Mouse (Mus musculus) neural tube, embryonic 11.5 days (tissue): ENCODE results near the gene Engase. TPM values are rescaled to one million over a fixed set of nuclear protein-coding genes. Genes with fewer than 3 reads are reported as not detected.
A peak's percentile ranks its signal among the peaks of the same experiment; 100 is the strongest.

Source experiments
- ATAC-seq: fragments of 200-750 bp; cut with Nextera tagmentation; 2 replicates; pipeline ENCODE4 v1.8.0; 2017; ENCODE audit warnings: moderate number of reproducible peaks, mild to moderate bottlenecking, moderate TSS enrichment, moderate library complexity; ENCODE audit not compliant: insufficient read depth, low FRiP score, low TSS enrichment
- DNase-seq: peaks from one replicate; pipeline ENCODE4 v3.0.0-alpha.2; 2015; ENCODE audit warnings: low spot score
- H3K27ac ChIP-seq: fragments of 300-500 bp; sonication (generic); 2 replicates; pipeline ENCODE4 v1.5.1; 2014; ENCODE audit warnings: low read depth, mild to moderate bottlenecking, low read length
- H3K27me3 ChIP-seq: fragments of 300-500 bp; sonication (generic); 2 replicates; pipeline ENCODE4 v1.6.1; 2014; ENCODE audit warnings: mild to moderate bottlenecking, low read length, mixed read lengths; ENCODE audit not compliant: control insufficient read depth, insufficient read depth
- H3K36me3 ChIP-seq: fragments of 300-500 bp; sonication (generic); 2 replicates; pipeline ENCODE4 v1.6.1; 2014; ENCODE audit warnings: mild to moderate bottlenecking, low read length, moderate library complexity, mixed read lengths; ENCODE audit not compliant: control insufficient read depth, insufficient read depth
- H3K4me1 ChIP-seq: fragments of 300-500 bp; sonication (generic); 2 replicates; pipeline ENCODE4 v1.6.1; 2014; ENCODE audit warnings: low read length, mixed read lengths; ENCODE audit not compliant: control insufficient read depth, insufficient read depth
- H3K4me2 ChIP-seq: fragments of 300-500 bp; sonication (generic); 2 replicates; pipeline ENCODE4 v1.6.1; 2014; ENCODE audit warnings: low read depth, mild to moderate bottlenecking, moderate library complexity
- H3K4me3 ChIP-seq: fragments of 300-500 bp; sonication (generic); 2 replicates; pipeline ENCODE4 v1.5.1; 2014; ENCODE audit warnings: low read depth, low read length
- H3K9ac ChIP-seq: fragments of 300-500 bp; sonication (generic); 2 replicates; pipeline ENCODE4 v1.6.1; 2014; ENCODE audit warnings: mild to moderate bottlenecking, low read length
- H3K9me3 ChIP-seq: fragments of 300-500 bp; sonication (generic); 2 replicates; pipeline ENCODE4 v1.6.1; 2016; ENCODE audit warnings: low read length; ENCODE audit not compliant: control insufficient read depth
- WGBS: fragments of 180-500 bp; shearing (Covaris S2); extraction: QIAGEN DNeasy Blood & Tissue Kit; methylation state at CpG from one replicate; pipeline ENCODE4 v1.1.7; 2014; 5-methylcytosine and 5-hydroxymethylcytosine counted together
- polyA plus RNA-seq: library from polyadenylated mRNA; unstranded; fragments of >200 nt; fragmentation: Nextera tagmentation; extraction: Ambion mirVana; gene quantifications from 2 replicates; pipeline ENCODE4 v1.2.1, GENCODE M21; 2014

The Engase gene
- 6.9 and 7.0 TPM in 2 replicates for polyA plus RNA-seq

DNA sequence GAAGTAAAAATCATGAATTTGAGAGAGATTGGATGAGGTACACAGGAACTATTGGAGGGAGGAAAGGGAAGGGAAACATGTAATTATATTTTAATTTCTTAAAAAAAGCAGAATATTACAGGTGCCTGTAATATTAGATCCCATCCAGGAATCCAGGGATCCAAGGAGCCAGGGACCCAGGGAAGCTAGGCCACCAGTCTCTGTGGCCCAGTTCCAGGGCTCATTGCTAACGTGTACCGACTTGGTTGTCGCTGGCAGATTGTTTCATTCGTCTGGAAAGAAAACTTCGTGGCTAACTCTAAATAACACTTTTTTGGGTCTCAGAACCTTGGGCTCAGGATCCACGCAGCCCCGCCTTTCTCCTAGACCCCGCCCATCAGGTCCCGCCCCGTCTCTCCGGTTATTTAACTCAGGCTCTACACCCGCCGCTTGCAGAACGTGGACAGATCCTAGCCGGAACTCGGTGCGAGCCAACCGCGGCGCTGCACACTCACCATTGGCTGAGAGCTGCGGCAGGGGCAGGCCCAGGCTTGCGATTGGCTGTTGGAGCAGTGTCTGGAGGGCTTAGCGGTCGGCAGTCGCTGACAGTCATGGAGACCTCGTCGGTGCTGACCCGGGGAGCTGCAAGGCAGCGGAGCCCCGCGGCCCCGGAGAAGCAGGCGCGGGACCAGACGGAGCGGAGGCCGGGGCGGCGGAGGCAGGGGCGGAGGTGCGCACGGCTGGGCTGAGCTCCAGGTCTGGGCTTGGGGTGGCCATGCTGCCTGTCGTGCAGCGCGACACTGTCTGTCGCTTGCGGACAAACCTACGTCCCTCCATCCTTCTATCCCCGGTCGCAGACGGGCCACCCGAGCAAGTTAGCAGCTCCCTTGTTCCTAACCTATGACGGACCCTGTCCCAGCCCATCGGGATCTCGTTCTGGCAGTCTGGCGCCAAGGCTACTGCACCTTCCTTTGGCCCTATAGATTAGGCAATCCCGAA lies at the start of gene Engase:
TSS of gene Engase (plus strand) at position 434 of the 978 bp plus-strand sequence.
- Histone ChIP-seq H3K27ac (no peak within 1 kb of the TSS), H3K36me3 (no peaks in the 10 kb centered on the region), H3K4me3 (peak within 1 kb of the TSS; percentile 66), H3K4me1 (0 out of 2 replicates have a peak, but pooled peaks cover 3% of the 10 kb centered on the region), H3K27me3 (no peaks in the 10 kb centered on the region), H3K4me2 (peak within 1 kb of the TSS; percentile 87), H3K9ac (peak within 1 kb of the TSS; percentile 66), H3K9me3 (no peaks in the 10 kb centered on the region)
- peak; percentile 95 for DNase-seq
- WGBS: under 1% methylated on average over 56 of the region's 57 CpGs
- peak; percentile 99 for ATAC-seq

- Histone ChIP-seq H3K4me2 (no peak overlapping the region), H3K36me3 (no peaks in the 10 kb centered on the region), H3K27me3 (no peaks in the 10 kb centered on the region), H3K4me1 (peaks cover 22% of the 10 kb centered on the region), H3K9ac (no peak overlapping the region), H3K27ac (no peak overlapping the region), H3K9me3 (no peaks in the 10 kb centered on the region), H3K4me3 (no peak overlapping the region)
- ATAC-seq: no peak
- no peak for DNase-seq
- WGBS: 60% methylated on average over 3 of the region's 3 CpGs
Observed at GRCm38 (mm10) chr11:118427266-118427779, 49.3 kb upstream of the Engase start.

DNA sequence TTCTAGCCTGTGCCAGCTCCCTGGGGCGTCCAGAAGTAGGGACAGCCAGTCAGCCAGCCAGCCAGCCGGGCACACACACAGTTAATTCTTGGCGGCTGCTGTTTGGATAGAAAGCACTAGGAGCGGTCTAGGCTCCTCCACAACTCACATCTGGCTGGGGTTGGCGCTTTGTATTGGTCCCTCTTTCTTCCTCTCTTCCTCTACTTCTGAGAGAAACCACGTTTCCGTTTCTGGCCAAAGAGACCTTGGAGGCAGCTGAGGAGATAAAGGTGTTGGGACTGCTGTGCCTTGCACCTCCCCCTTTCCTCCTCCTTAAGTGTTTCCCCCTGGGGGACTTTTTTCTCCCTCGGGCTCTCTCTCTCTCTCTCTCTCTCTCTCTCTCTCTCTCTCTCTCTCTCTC lies 48.6 kb upstream of the Engase start, which contains the start of gene C1qtnf1:
TSS of gene C1qtnf1 (plus strand) at position 218 of the 400 bp plus-strand sequence.
- Histone ChIP-seq H3K27me3 (no peaks in the 10 kb centered on the region), H3K27ac (no peak within 1 kb of the TSS), H3K9ac (peak within 1 kb of the TSS; percentile 18), H3K9me3 (no peaks in the 10 kb centered on the region), H3K4me2 (peak within 1 kb of the TSS; percentile 29), H3K36me3 (no peaks in the 10 kb centered on the region), H3K4me1 (peaks cover 22% of the 10 kb centered on the region), H3K4me3 (no peak within 1 kb of the TSS)
- ATAC-seq: no peak
- 4% methylated on average over 8 of the region's 8 CpGs for WGBS
- DNase-seq: no peak

- WGBS: 7% methylated on average over 11 of the region's 11 CpGs
Observed at GRCm38 (mm10) chr11:118428460-118428868, 48.2 kb upstream of the Engase start.

GRCm38 (mm10) chr11:118428944-118429709 lies 47.5 kb upstream of the Engase start:
- H3K4me3 ChIP-seq: no peak overlapping the region
- H3K9ac ChIP-seq: peak overlapping the region; percentile 18
- WGBS: 62% methylated on average over 8 of the region's 8 CpGs

More at GRCm38 (mm10) chr11:118428460-118428868, 48.2 kb upstream of the Engase start:
- H3K4me1 ChIP-seq: peaks cover 20% of the 10 kb centered on the region
- H3K9me3 ChIP-seq: no peaks in the 10 kb centered on the region
- H3K4me3 ChIP-seq: no peak overlapping the region
- no peak overlapping the region for H3K27ac ChIP-seq
- ATAC-seq: no peak
- H3K27me3 ChIP-seq: no peaks in the 10 kb centered on the region
- no peak for DNase-seq
- no peaks in the 10 kb centered on the region for H3K36me3 ChIP-seq
- no peak overlapping the region; the same call in 1 of the 2 replicates for H3K9ac ChIP-seq
- H3K4me2 ChIP-seq: peak overlapping the region; percentile 29

DNA sequence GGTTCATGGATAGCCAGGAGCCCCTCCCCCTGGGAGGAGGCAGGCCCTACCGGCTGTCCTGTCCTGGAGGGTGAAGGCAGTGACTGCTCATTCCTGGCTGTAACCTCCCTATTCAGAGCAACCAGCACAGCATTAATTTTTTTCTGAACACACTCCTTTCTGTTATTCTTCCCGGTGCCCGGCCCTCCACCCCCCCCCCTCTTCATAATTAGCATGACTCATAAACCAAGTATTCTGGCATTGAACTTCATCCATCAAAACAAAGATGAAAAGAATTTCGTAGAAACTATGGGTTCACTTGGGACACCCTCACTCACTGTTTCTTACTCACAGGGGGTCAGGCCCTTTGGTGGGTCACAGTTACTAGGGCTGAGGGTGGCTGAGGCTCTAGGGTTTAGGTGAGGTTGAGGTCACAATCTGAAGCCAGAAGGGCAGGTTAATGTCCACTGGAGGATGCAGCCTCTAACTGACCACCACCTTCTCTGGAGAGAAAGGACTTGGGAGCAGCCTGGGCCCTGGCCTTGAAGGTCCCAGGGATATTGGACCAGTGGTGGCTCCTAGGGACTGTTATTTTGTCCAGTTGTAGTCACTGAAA lies 46.2 kb upstream of the Engase start:
- Histone ChIP-seq H3K27ac (no peak overlapping the region), H3K4me2 (no peak overlapping the region), H3K27me3 (no peaks in the 10 kb centered on the region), H3K36me3 (no peaks in the 10 kb centered on the region), H3K4me1 (peaks cover 16% of the 10 kb centered on the region), H3K9me3 (no peaks in the 10 kb centered on the region), H3K4me3 (no peak overlapping the region), H3K9ac (no peak overlapping the region)
- WGBS: 65% methylated on average over 4 of the region's 4 CpGs
- no peak for ATAC-seq
- no peak for DNase-seq

More at GRCm38 (mm10) chr11:118428944-118429709, 47.5 kb upstream of the Engase start:
- no peak overlapping the region for H3K27ac ChIP-seq
- peaks cover 16% of the 10 kb centered on the region for H3K4me1 ChIP-seq
- no peaks in the 10 kb centered on the region for H3K36me3 ChIP-seq
- no peaks in the 10 kb centered on the region for H3K9me3 ChIP-seq
- peak overlapping the region; percentile 29; the same call in 1 of the 2 replicates for H3K4me2 ChIP-seq
- ATAC-seq: no peak
- DNase-seq: no peak
- no peaks in the 10 kb centered on the region for H3K27me3 ChIP-seq

DNA sequence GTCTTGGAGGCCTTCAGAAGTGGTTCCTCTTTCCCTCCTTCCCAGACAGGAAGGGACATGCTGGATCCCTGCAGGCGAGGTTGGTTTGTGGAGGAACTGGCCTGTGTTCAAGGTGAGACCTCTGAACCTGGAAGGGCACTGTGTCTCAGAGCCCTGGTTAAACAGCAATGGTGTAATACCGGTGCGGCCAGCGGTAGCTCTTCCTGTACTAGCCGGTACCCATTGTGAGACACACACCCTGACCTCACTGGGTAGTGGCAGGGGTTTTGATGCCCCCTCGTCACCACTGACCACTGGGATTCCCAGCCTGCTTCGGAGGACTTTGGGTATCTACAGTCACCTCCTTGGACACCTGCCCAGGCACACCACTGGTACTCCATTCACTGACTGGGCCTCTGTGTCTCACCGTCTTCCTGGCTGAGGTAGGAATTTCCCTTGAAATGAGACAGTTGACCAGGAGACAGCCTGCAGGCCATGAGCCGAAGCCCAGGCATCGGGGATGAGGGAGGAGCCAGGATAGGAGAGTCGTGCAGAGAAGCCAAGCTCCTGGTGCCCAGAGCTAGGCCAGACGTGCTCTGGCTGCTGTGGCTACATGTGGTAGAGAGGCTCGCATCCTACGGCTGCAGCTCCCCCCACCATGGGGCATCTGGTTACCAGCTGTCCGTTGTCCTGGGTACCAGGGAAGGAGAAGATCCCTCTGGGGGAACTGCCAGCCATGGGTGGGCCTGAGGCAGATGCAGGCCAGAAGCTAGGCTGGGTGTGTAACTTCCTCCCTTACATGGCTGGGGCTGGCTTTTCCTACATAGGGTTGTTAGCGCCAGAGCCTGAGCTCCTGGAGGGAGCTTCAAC lies 45.3 kb upstream of the Engase start:
- no peak overlapping the region for H3K4me2 ChIP-seq
- DNase-seq (no peak), ATAC-seq (no peak)
- H3K4me1 ChIP-seq: peaks cover 16% of the 10 kb centered on the region
- H3K27ac ChIP-seq: no peak overlapping the region
- no peak overlapping the region for H3K4me3 ChIP-seq
- peak overlapping the region; percentile 14; the same call in 1 of the 2 replicates for H3K9ac ChIP-seq
- 73% methylated on average over 16 of the region's 16 CpGs for WGBS
- H3K27me3 ChIP-seq: no peaks in the 10 kb centered on the region
- no peaks in the 10 kb centered on the region for H3K9me3 ChIP-seq
- H3K36me3 ChIP-seq: no peaks in the 10 kb centered on the region
